Mouse (Mus musculus) urinary bladder, adult 2 months (tissue): ENCODE results near the gene Ulk3. TPM values are rescaled to one million over a fixed set of nuclear protein-coding genes. Genes with fewer than 3 reads are reported as not detected.

Source experiments
- DNase-seq: peaks from one replicate; pipeline ENCODE4 v3.0.0; 2022; ENCODE audit warnings: low spot score
- polyA plus RNA-seq: library from polyadenylated mRNA; depleted of rRNA; stranded (reverse); fragments of >200 nt; gene quantifications from 2 replicates; pipeline ENCODE4 v1.2.3, GENCODE M21; 2012; rRNA removed

Gene Ulk3
- polyA plus RNA-seq, 1 experiment, result 38.8 TPM

GRCm38 (mm10) chr9:57644442-57644943 is 55.2 kb downstream of the Ulk3 start:
- no peak for DNase-seq

GRCm38 (mm10) chr9:57644944-57645893 is 56.0 kb downstream of the Ulk3 start:
- DNase-seq, result peak; percentile 95

Other genes starting within 250 kb of the Ulk3 start
- 47.1 and 75.2 TPM in 2 replicates for gene Ppcdc, start 149.3 kb upstream of the Ulk3 start, polyA plus RNA-seq
- 123 and 150 TPM in 2 replicates for gene Scamp5, start 121.4 kb upstream of the Ulk3 start, polyA plus RNA-seq
- 1.7 and 2.8 TPM in 2 replicates for gene Rpp25, start 85.4 kb upstream of the Ulk3 start, polyA plus RNA-seq
- gene Cox5a, start 68.2 kb upstream of the Ulk3 start, polyA plus RNA-seq, result 223 and 254 TPM in 2 replicates
- gene Fam219b, start 51.9 kb upstream of the Ulk3 start, polyA plus RNA-seq, result 14.9 and 17.5 TPM in 2 replicates
- 21.3 and 22.5 TPM in 2 replicates for gene Mpi, start 36.7 kb upstream of the Ulk3 start, polyA plus RNA-seq
- gene Scamp2, start 28.5 kb upstream of the Ulk3 start, polyA plus RNA-seq, result 60.9 and 62.9 TPM in 2 replicates
- gene Cplx3, start 16.8 kb downstream of the Ulk3 start, polyA plus RNA-seq, result not detected in 2 replicates
- 0.03 and 0.07 TPM in 2 replicates for gene Lman1l, start 31.3 kb downstream of the Ulk3 start, polyA plus RNA-seq
- 54.8 and 69.3 TPM in 2 replicates for gene Csk, start 64.2 kb downstream of the Ulk3 start, polyA plus RNA-seq
- not detected in 2 replicates for gene Cyp1a2, start 94.3 kb downstream of the Ulk3 start, polyA plus RNA-seq
- 16.2 and 21.1 TPM in 2 replicates for gene Cyp1a1, start 98.5 kb downstream of the Ulk3 start, polyA plus RNA-seq
- gene Edc3, start 119.1 kb downstream of the Ulk3 start, polyA plus RNA-seq, result 12.3 and 13.8 TPM in 2 replicates
- gene Clk3, start 176.4 kb downstream of the Ulk3 start, polyA plus RNA-seq, result 90.8 and 111 TPM in 2 replicates
- 5.6 and 6.7 TPM in 2 replicates for gene Arid3b, start 247.3 kb downstream of the Ulk3 start, polyA plus RNA-seq